Mouse (Mus musculus): ENCODE data around the gene Rabl2.

DNA sequence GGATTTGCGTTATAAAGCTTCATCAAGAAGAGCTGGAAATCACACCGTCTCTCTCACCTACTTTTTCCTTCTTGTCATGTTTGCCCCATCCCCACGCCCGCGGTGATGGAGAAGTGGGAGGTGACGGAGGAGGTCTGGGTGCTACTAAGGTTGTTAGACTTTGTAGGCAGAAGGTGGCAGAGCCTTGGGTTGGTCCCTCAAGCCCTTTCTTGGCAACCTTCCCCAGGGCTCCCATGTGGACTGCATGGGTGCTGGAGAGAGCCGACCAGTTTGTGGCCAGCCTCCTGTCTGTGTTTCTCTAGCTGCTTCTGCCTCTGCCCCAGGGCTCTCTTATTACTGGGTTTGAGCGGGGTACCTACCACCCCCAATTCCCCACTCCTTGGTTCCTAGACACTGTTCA is 41.2 kb downstream of the Rabl2 start:
- TF ChIP-seq JUN (IDR thresholded peaks at IDR 0.05; ENCODE audit: insufficient read depth, low read depth, low read length) (no peak), CTCF (conservative IDR thresholded peaks at IDR 0.05 in 1 of 2, IDR thresholded peaks at IDR 0.05 in 1 of 2; ENCODE audit: low read depth in 2 of 2, low read length in 2 of 2) (no peak), POLR2AphosphoS2 (IDR thresholded peaks at IDR 0.05; ENCODE audit: low read depth, low read length) (no peak), MEF2A (IDR thresholded peaks at IDR 0.05; ENCODE audit: borderline replicate concordance, low read depth, low read length) (no peak), POLR2A (IDR thresholded peaks at IDR 0.05; ENCODE audit: low read depth, low read length) (no peak), ETS1 (conservative IDR thresholded peaks at IDR 0.05; ENCODE audit: low read depth, low read length) (no peak), BHLHE40 (IDR thresholded peaks at IDR 0.05; ENCODE audit: low read depth, low read length) (no peak), ZC3H11A (IDR thresholded peaks at IDR 0.05; ENCODE audit: low read depth, low read length) (no peak), NRF1 (IDR thresholded peaks at IDR 0.05; ENCODE audit: low read depth, low read length) (no peak), ZKSCAN1 (IDR thresholded peaks at IDR 0.05; ENCODE audit: borderline replicate concordance, low read depth, low read length) (no peak), E2F4 (IDR thresholded peaks at IDR 0.05; ENCODE audit: insufficient replicate concordance, low read depth, low read length) (no peak), UBTF (IDR thresholded peaks at IDR 0.05; ENCODE audit: low read depth, low read length) (no peak)

All from CH12.LX (cell line).